Mouse (Mus musculus) cortical plate, adult 2 months (tissue): ENCODE data around the gene Catsperz. TPM values are rescaled to one million over a fixed set of nuclear protein-coding genes. Genes with fewer than 3 reads are reported as not detected.
A peak's percentile ranks its signal among the peaks of the same experiment; 100 is the strongest.

Source experiments
- H3K27ac ChIP-seq: fragments of 200-500 bp; 2 replicates; pipeline ENCODE4 v1.5.1; 2012; ENCODE audit warnings: low read length, control low read depth, inconsistent platforms; ENCODE audit not compliant: insufficient read depth
- H3K4me1 ChIP-seq: fragments of 200-500 bp; 2 replicates; pipeline ENCODE4 v1.6.1; 2011; ENCODE audit warnings: low read length; ENCODE audit not compliant: control insufficient read depth, insufficient read depth
- H3K4me3 ChIP-seq: fragments of 200-500 bp; 2 replicates; pipeline ENCODE4 v1.5.1; 2011; ENCODE audit warnings: mild to moderate bottlenecking, low read length, control low read depth; ENCODE audit not compliant: insufficient read depth
- CTCF ChIP-seq: fragments of 200-500 bp; IDR thresholded peaks from 2 replicates; pipeline ENCODE4 v1.5.1; 2011; ENCODE audit warnings: mild to moderate bottlenecking, control low read depth, low read length; ENCODE audit not compliant: insufficient read depth; ENCODE audit errors: extremely low read depth
- POLR2A ChIP-seq: fragments of 200-500 bp; IDR thresholded peaks from 2 replicates; pipeline ENCODE4 v1.6.1; 2011; ENCODE audit warnings: mild to moderate bottlenecking, low read length, control low read depth; ENCODE audit not compliant: insufficient read depth; ENCODE audit errors: extremely low read depth
- polyA plus RNA-seq: library from polyadenylated mRNA; depleted of rRNA; stranded (reverse); fragments of >200 nt; gene quantifications from 2 replicates; pipeline ENCODE4 v1.2.3, GENCODE M21; 2012

Gene Catsperz
- polyA plus RNA-seq, 1 experiment = 33.9 TPM

DNA sequence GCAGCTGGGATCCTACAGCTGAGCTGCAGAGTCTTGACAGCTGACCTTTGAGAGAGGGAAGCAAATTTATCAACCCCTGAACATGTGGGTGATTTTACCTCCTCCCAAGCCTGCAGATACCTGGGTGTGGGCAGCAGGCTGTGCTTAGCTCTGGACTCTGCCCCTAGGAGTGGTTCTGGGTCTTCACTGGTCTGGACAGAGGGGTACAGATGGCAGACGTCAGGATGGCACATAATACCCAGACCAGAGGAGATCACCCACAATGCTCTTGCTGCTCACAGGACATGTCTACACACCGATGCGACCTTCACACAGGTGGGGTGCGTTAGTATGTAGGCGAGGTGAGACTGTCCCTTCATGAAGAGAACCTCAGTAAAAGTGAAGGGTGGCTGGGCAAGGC, 24.4 kb upstream of the Catsperz start:
- TF ChIP-seq POLR2A (0 out of 2 replicates have a peak, but pooled peaks have one; percentile 3), CTCF (no peak)
- peaks cover 2% of the 10 kb centered on the region; the same call in 1 of the 2 replicates for H3K4me1 ChIP-seq
- no peak overlapping the region for H3K4me3 ChIP-seq
- H3K27ac ChIP-seq = no peak overlapping the region

DNA sequence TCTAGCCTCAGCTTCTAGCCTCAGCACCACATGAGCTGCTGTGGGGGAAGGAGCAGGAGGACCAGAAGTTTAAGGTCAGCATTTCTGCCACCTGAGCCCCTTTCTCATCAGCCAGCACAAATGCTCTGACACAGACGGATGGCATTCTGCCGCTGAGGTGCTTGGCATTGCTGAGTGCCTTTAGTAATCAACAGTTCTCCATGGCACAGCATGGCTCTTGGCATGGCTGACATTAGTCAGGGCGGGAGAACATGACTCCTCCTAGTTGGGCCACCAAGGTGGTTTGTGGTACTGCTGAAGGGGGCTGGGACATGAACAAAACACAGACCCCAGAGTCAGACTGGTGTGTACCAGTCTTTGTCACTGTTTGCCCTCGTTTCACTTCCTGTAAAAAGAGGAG, 23.0 kb upstream of the Catsperz start:
- TF ChIP-seq CTCF (no peak), POLR2A (no peak)
- no peak overlapping the region for H3K27ac ChIP-seq
- no peak overlapping the region for H3K4me3 ChIP-seq
- peaks cover 2% of the 10 kb centered on the region; the same call in 1 of the 2 replicates for H3K4me1 ChIP-seq

DNA sequence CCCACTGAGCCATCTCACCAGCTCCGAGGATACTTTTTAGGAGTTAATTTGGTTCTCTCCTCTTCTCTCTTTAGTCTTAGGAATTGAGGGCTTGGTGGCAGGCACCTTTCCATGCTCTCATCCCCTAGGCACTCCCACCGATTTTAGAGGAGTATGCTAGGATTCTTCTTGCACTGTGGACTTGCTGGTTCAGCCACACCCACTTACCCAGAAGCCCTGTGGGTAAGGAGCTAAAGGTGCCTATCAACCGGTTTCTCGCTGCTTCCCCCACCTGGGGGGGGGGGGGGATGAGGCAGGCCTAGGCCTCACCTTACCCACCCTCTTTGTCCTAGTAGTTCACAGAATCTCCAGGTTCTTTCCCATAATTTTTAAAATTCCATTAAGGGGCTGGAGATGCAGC, 22.6 kb upstream of the Catsperz start:
- Histone ChIP-seq H3K4me3 (no peak overlapping the region), H3K27ac (no peak overlapping the region), H3K4me1 (peaks cover 2% of the 10 kb centered on the region; the same call in 1 of the 2 replicates)
- TF ChIP-seq POLR2A = no peak
- no peak for TF ChIP-seq CTCF

DNA sequence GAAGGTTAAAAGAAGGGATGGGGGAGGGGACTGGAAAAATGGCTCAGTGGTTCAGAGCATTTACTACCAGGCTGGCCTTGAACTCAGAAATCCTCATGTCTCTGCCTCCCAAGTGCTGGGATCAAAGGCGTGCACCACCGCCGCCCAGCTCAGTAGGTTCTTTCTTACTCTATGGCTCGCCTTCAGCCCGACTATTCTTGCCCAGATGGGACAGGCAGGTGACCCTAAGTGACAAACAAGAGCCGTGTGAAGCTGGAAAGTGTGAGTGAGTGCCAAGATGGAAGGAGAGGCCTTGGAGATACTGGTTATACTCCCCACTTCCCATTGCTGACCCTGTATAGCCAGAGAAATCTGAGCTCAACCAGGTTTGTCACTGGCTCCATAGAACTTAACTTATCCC, 18.5 kb upstream of the Catsperz start:
- TF ChIP-seq POLR2A (no peak), CTCF (no peak)
- no peak overlapping the region for H3K27ac ChIP-seq
- H3K4me1 ChIP-seq = no peaks in the 10 kb centered on the region
- no peak overlapping the region for H3K4me3 ChIP-seq

DNA sequence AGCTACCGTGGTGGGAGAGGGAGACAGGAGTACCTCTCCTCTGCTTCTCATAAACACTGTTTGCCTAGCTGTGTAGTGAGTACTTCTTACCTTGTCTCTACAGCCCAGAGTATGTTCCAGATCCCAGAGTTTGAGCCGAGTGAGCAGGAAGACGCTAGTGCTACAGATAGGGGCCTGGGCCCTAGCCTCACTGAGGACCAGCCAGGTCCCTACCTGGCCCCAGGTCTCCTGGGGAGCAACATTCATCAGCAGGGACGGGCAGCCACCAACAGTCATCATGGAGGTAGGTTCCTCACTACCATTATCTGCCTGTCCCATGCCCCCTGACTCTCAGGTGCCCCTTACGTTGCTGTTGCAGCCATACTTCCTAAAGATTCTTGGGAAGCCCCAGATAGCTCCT, 17.6 kb upstream of the Catsperz start:
- Histone ChIP-seq H3K4me3 (peak overlapping the region; percentile 96), H3K4me1 (no peaks in the 10 kb centered on the region), H3K27ac (peak overlapping the region; percentile 33)
- TF ChIP-seq POLR2A (no peak), CTCF (no peak)

- Histone ChIP-seq H3K4me1 (no peaks in the 10 kb centered on the region), H3K4me3 (peak within 1 kb of the TSS; percentile 96), H3K27ac (peak within 1 kb of the TSS; percentile 90)
- TF ChIP-seq CTCF (no peak), POLR2A (peak; percentile 62; the same call in 1 of the 2 replicates)
These were observed 17.1 kb upstream of the Catsperz start, which contains the start of gene Gpr137 for GRCm38 (mm10) chr19:6942249-6942691. Gene Gpr137 (minus strand): TSS chr19:6942480.

- Histone ChIP-seq H3K4me1 (no peaks in the 10 kb centered on the region), H3K4me3 (peak within 1 kb of the TSS; percentile 96), H3K27ac (peak within 1 kb of the TSS; percentile 90)
- no peak for TF ChIP-seq CTCF
- peak; percentile 43; the same call in 1 of the 2 replicates for TF ChIP-seq POLR2A
These were observed 16.4 kb upstream of the Catsperz start, which contains the start of gene Bad for GRCm38 (mm10) chr19:6941372-6942248. Gene Bad (plus strand): TSS chr19:6941861.

- TF ChIP-seq CTCF (no peak), POLR2A (0 out of 2 replicates have a peak, but pooled peaks have one; percentile 5)
- Histone ChIP-seq H3K27ac (peak overlapping the region; percentile 47), H3K4me1 (no peaks in the 10 kb centered on the region), H3K4me3 (peak overlapping the region; percentile 96)
These were observed 15.5 kb upstream of the Catsperz start for GRCm38 (mm10) chr19:6940396-6941351.
